Mouse (Mus musculus): Measurements from ENCODE around the gene Ampd3.

DNA sequence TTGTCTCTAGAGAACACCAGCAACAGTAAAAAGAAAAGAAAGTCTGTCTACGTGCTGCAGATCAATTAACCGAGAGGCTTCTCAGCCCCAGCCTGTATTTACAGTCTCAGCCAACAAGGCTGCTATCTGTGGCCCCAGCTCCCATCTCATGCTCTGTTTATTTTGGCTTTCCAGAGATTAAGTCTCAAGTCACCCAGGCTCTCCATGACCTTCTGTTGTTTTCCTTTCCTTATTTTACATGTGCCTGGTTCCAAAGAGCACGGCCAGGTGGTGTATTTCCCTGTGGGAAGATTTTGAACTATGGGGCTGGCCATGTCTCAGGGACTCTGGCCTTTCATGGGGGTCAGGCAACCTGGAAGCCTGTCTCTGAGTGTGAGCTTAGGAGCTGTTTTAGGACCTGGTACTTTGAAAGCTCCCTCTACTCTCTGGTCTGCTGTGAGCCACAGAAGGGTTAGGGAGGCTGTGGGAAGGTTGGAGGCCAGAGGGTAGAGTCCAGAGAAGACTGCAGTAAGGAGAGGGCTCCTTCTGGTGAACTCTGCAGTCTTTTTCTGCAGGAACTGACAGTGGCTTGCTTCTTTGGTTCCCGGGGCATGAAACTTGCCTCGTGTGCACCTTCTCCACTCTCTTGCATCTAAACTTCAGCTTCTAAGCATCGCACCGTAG lies 83.7 kb downstream of the Ampd3 start:
- TF ChIP-seq TAL1 (IDR thresholded peaks at IDR 0.05; ENCODE audit: low read length) (no peak), GATA1 (IDR thresholded peaks at IDR 0.05; ENCODE audit: low read length) (no peak)

All from erythroblast, embryonic 14.5 days (primary cell).